Mouse (Mus musculus) neutrophil, adult 5-6 weeks (primary cell): Measurements from ENCODE around the gene Zbtb16. TPM values are rescaled to one million over a fixed set of nuclear protein-coding genes. Genes with fewer than 3 reads are reported as not detected.

Source experiments
- ATAC-seq: fragments of 151-379, 151-347 bp; 2 replicates; pipeline ENCODE4 v1.8.0; 2017; ENCODE audit warnings: mild to moderate bottlenecking, moderate TSS enrichment; ENCODE audit not compliant: insufficient number of reproducible peaks, poor library complexity, low FRiP score, severe bottlenecking; ENCODE audit errors: extremely low read depth
- total RNA-seq: library from RNA; stranded (forward); fragments of 200-1000 nt; gene quantifications from 2 replicates; pipeline ENCODE4 v1.2.3, GENCODE M21; 2017

Zbtb16 gene
- total RNA-seq, 1 experiment from 2014 or later, result 6.5 TPM

- ATAC-seq, result no peak
These were observed 80.5 kb downstream of the Zbtb16 start for GRCm38 (mm10) chr9:48755438-48756070.

DNA sequence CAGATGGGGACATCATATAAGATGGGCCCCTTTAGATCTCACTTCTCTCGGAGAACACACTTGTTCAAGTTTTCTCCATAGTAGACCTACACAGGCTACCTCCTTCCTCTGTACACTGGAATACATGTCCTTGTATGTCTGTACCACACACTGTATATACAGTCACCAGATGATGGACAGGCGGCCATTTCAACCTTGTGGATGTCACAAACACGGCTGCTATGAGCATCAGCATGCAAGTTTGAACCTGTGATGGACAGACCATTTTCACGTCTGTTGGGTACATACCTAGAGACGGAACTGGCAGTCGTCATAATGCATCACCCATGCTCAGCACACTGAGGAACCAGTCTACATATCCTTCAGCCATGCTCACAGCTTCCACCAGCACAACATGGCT, 81.6 kb downstream of the Zbtb16 start:
- ATAC-seq, result no peak

- ATAC-seq, result no peak
These were observed 82.1 kb downstream of the Zbtb16 start for GRCm38 (mm10) chr9:48753881-48754280.

GRCm38 (mm10) chr9:48751900-48752299, 84.1 kb downstream of the Zbtb16 start:
- no peak for ATAC-seq

GRCm38 (mm10) chr9:48749666-48750065, 86.4 kb downstream of the Zbtb16 start:
- no peak for ATAC-seq

DNA sequence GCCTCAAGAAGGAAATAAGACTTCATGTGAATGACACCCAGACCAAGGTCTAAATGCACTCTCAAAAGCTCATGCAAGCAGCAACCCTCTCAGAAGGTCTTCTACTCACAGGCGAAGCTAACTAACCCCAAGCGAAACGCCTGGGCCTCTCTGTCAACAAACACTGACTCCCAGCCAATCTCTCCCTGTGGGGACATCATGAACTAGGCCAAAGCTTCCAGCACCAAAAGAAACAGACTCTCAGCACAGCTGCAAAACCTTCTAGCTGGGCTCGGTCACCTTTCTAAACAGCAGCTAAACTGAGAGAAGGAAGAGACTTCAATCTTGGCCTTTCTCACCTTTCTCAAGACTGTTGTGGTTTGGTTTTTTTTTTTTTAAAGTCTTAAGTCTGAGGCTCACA, 86.9 kb downstream of the Zbtb16 start:
- no peak for ATAC-seq

- ATAC-seq, result no peak
These were observed 87.3 kb downstream of the Zbtb16 start for GRCm38 (mm10) chr9:48748761-48749160.

- ATAC-seq, result no peak
These were observed 87.8 kb downstream of the Zbtb16 start for GRCm38 (mm10) chr9:48748216-48748615.

DNA sequence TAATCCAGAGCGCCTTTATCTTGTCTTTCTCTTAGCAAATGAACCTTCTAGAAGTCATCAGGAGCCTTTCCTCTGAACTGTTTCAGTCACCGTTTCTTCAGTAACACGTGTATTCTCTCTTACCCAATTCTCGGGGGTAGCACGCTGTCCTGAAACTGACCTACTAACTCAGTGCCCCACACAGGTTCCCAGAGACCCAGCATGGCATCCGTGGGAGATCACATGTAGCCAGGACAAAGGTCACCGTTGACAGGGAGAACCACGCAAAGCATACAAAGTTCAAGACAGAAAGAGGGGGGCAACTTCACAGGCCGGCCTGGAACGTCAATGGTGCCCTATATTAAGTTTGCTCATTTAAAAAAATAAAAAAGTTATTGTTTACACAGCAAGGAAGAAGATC, 89.5 kb downstream of the Zbtb16 start:
- ATAC-seq, result no peak

- no peak for ATAC-seq
These were observed 90.5 kb downstream of the Zbtb16 start for GRCm38 (mm10) chr9:48745347-48746119.

DNA sequence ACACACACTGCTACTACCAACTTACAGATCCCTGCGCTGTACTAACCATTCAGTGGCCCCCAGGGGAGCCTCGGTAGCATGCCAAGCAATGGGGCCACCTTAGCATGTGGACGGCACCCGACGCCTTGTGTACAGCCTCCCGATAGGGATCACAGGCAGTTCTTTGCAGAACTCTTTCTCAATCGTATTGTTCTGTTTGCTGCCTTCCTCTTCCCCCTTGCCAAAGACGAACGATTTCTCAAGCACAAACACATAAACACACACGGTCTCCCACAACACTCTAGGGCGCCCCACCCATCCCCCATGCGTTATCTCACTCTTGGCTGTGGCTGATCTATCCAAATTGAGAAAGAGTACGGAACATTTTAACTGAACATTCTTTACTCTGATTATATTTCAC, 91.1 kb downstream of the Zbtb16 start:
- peak; percentile 89 for ATAC-seq

DNA sequence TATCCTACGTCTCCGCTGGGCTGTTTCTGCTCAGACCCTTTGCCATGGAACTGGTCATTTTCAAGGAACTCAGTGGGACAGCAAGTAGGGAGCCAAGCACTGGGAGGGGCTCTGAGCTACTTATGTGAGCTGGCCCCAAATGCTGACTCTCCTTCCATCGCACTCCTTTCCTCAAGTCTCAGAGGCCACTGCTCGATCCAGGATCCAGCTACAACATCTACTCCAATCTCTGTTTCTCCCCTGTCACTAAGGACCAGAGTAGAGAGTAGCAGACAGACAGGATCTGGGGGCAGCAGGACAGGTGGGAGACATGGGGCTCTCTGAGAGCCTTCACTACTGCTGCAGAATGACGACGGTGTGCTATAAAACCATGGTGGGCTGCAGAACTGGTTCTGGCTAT, 91.6 kb downstream of the Zbtb16 start:
- no peak for ATAC-seq

DNA sequence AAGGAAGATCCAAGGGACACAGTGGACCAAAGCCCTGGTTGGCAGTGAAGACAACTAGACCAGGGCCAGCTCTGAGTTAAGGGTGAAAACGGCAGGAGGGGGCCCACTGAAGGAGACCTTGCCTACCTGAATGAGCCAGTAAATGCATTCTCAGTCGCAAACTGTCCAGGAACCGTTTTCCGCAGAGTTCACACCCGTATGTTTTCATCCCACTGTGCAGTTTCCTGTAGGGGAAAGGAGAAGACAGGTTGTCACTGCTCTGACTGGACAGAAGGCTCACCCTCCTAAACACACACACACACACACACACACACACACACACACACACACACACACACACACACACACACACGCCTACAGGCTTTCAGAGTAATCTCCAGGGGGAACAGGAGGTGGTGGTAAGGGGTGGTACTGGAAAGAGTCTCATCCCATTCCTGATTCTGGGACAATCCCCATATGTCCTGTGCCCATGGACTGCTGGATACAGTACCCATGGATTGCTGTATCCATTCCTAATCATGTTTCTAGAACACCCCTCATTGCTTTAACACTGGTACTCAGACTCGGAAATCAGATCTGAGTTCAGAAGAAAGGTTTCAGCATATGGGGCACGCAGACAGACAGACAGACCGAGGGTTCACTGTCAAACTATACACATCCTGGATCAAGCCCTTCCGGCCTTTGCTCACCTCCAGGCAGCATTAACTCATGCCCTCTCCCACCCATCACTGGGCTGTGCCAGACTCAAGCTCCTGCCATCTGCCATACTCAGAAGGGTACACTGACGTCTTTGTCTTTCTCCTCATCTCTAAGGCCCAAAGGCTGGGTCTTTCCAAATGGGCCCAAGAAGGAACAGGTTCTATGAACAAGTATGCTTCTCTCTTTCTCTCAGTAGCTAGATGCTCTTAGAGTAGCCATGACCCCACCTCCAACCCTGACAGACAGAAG, 92.4 kb downstream of the Zbtb16 start:
- no peak for ATAC-seq

DNA sequence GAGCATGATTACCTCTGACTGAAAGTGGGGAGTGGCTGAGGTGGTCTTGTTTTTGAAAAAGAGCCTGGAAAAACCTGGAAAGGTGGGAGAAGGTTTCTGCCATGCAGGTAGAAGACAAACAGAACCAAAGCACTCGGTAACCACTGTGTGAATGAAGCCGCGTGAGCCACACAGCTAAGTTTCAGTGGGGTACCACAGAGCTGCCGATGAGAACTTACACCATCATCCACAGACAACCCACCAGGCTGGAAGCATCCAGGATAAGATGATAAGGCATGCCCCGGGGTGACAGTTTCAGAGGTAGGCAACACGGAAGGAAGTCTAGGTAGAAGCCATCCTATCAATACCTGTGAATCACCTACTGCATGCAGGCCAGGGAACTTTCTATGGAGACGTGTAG, 93.9 kb downstream of the Zbtb16 start:
- no peak for ATAC-seq

- ATAC-seq, result no peak
These were observed 94.5 kb downstream of the Zbtb16 start for GRCm38 (mm10) chr9:48741433-48742077.

- ATAC-seq, result no peak
These were observed 95.2 kb downstream of the Zbtb16 start for GRCm38 (mm10) chr9:48740732-48741255.

- ATAC-seq, result peak; percentile 45
These were observed 95.9 kb downstream of the Zbtb16 start for GRCm38 (mm10) chr9:48740098-48740505.

GRCm38 (mm10) chr9:48738795-48739476, 97.1 kb downstream of the Zbtb16 start:
- ATAC-seq, result no peak
